Mouse (Mus musculus) liver, postnatal 0 days (tissue): ENCODE data around the gene Cr2.

Experiments used
- CTCF ChIP-seq: sonication (generic); IDR thresholded peaks from 2 replicates; pipeline ENCODE4 v1.5.1; 2016; ENCODE audit warnings: antibody characterized with exemption, low read depth
- EP300 ChIP-seq: IDR thresholded peaks from 2 replicates; pipeline ENCODE4 v1.6.1; 2016; ENCODE audit warnings: antibody characterized with exemption, low read depth, mild to moderate bottlenecking

DNA sequence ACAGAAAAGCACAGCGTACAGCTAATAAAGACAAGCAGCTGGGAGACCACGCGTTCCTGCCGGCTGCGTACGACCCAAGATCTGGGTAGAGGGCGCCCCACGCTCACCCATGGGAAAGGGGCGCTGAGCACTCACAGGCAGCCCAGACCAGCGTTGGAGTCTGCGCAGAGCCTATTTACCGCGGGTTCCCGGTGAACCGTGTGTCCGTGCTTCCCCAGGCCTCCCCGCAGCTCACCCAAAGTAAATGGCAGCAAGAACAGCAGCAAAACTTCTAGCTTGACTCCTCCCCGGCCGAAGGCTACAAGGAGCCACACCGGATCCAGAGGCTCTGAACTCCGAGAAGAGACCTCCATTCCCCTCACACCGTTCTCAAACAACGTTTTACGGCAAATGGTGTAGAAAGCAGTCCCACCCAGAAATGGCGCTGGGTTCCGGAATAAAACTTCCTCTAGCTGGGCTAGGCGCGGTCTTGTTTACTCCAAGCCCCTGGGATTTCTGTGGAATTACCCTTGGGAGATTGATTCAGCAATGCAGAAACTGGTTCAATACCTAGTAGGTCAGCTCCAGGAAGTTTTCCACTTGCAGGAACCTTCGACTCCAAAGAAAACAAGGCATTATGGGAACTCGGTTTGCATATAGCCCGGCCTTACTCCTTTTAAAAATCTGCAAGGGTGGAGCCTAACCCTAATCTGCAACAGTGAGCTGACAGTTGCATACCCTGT, 45.4 kb downstream of the Cr2 start, which contains the start of gene Cr1l:
- peak; percentile 84 for TF ChIP-seq CTCF
- TF ChIP-seq EP300: 0 out of 2 replicates have a peak, but pooled peaks have one; percentile 52
